Mouse (Mus musculus) midbrain, postnatal 0 days (tissue): Measurements from ENCODE around the gene Vmn2r13. TPM values are rescaled to one million over a fixed set of nuclear protein-coding genes. Genes with fewer than 3 reads are reported as not detected.
"Not testable (repeated sequence)": the region's sequence is repeated elsewhere in the genome, so short reads cannot be mapped to it uniquely, and the experiment has no call there.

Source experiments
- ATAC-seq: fragments of 200-750 bp; cut with Nextera tagmentation; 2 replicates; pipeline ENCODE4 v1.8.0; 2017; ENCODE audit warnings: moderate number of reproducible peaks, mild to moderate bottlenecking, moderate TSS enrichment, moderate library complexity; ENCODE audit not compliant: low FRiP score
- DNase-seq: peaks from one replicate; pipeline ENCODE4 v3.0.0-alpha.2; 2015; ENCODE audit warnings: low spot score
- H3K27ac ChIP-seq: fragments of 300-500 bp; sonication (generic); 2 replicates; pipeline ENCODE4 v1.5.1; 2014; ENCODE audit warnings: low read depth, mild to moderate bottlenecking, low read length, mixed read lengths
- H3K27me3 ChIP-seq: fragments of 300-500 bp; sonication (generic); 2 replicates; pipeline ENCODE4 v1.6.1; 2014; ENCODE audit warnings: low read length, control low read depth, mixed read lengths; ENCODE audit not compliant: insufficient read depth
- H3K36me3 ChIP-seq: fragments of 300-500 bp; sonication (generic); 2 replicates; pipeline ENCODE4 v1.6.1; 2014; ENCODE audit warnings: low read length, control low read depth, mixed read lengths; ENCODE audit not compliant: insufficient read depth
- H3K4me1 ChIP-seq: fragments of 300-500 bp; sonication (generic); 2 replicates; pipeline ENCODE4 v1.6.1; 2014; ENCODE audit warnings: mild to moderate bottlenecking, control low read depth, antibody characterized with exemption, low read length, mixed read lengths; ENCODE audit not compliant: insufficient read depth
- H3K4me2 ChIP-seq: fragments of 300-500 bp; sonication (generic); 2 replicates; pipeline ENCODE4 v1.6.1; 2014; ENCODE audit warnings: low read depth, mild to moderate bottlenecking, low read length, mixed read lengths; ENCODE audit not compliant: poor library complexity, severe bottlenecking
- H3K4me3 ChIP-seq: fragments of 300-500 bp; sonication (generic); 2 replicates; pipeline ENCODE4 v1.5.1; 2014; ENCODE audit warnings: low read depth, mild to moderate bottlenecking, low read length, moderate library complexity
- H3K9ac ChIP-seq: fragments of 300-500 bp; sonication (generic); replicated peaks from 2 replicates; pipeline ENCODE4 v1.6.1; 2014; ENCODE audit warnings: mild to moderate bottlenecking, low read length, moderate library complexity, mixed read lengths; ENCODE audit not compliant: poor library complexity, severe bottlenecking
- H3K9me3 ChIP-seq: fragments of 300-500 bp; sonication (generic); 2 replicates; pipeline ENCODE4 v1.6.1; 2016; ENCODE audit warnings: low read length, control low read depth
- CTCF ChIP-seq: IDR thresholded peaks from 2 replicates; pipeline ENCODE4 v1.5.1; 2016; ENCODE audit warnings: antibody characterized with exemption, mild to moderate bottlenecking
- WGBS: fragments of 180-500 bp; shearing (Covaris S2); extraction: QIAGEN DNeasy Blood & Tissue Kit; methylation state at CpG from one replicate; pipeline ENCODE4 v1.1.7; 2014; 5-methylcytosine and 5-hydroxymethylcytosine counted together
- polyA plus RNA-seq: library from polyadenylated mRNA; unstranded; fragments of >200 nt; fragmentation: Nextera tagmentation; extraction: Ambion mirVana; gene quantifications from 2 replicates; pipeline ENCODE4 v1.2.1, GENCODE M21; 2015
- total RNA-seq: library from RNA; depleted of rRNA; stranded (reverse); fragments of >200 nt; gene quantifications from 2 replicates; pipeline ENCODE4 v1.2.3, GENCODE M21; 2014; rRNA removed

The Vmn2r13 gene
- total RNA-seq (not detected in 2 replicates), polyA plus RNA-seq (not detected in 2 replicates)

DNA sequence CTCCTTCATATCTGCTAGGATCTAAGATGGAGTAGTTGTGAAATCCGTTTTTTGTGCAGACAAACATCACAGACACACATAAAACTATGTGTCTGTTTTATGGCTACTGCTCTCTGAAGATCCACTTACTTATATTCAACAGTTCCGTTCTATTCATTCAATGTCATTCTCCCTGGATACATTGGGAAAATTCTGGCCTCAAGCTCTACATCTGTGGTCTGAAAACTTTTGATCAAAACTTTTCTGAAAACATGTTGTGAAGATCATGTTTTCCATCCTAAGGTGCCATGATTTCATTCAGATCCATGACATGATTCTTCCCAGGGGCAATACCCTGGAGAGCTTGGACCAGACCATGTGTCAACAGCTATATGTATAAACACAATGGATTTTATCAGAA, at the start of gene Vmn2r13:
TSS of gene Vmn2r13 (minus strand) at position 101 of the 400 bp plus-strand sequence.
- H3K4me3 ChIP-seq, H3K36me3 ChIP-seq, H3K4me2 ChIP-seq, ATAC-seq, H3K27me3 ChIP-seq, H3K27ac ChIP-seq, H3K9me3 ChIP-seq, H3K4me1 ChIP-seq, DNase-seq, H3K9ac ChIP-seq: not testable (repeated sequence)
- WGBS = 54% methylated on average over 2 of the region's 2 CpGs

DNA sequence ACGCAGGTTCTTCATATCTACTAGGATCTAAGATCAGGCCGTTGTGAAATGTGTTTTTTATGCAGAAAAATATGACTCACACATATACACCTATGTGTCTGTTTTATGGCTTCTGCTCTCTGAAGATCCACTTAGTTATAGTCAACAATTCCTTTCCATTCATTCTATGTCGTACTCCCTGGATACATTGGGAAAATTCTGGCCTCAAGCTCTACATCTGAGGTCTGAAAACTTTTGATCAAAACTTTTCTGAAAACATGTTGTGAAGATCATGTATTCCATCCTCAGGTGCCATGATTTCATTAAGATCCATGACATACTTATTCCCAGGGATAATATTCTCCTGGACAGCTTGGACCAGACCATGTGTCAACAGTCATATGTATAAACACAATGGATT, 32.6 kb upstream of the Vmn2r13 start, which contains the start of gene Vmn2r14:
TSS of gene Vmn2r14 (minus strand) at position 101 of the 400 bp plus-strand sequence.
- no peak within 1 kb of the TSS for H3K4me2 ChIP-seq
- H3K4me1 ChIP-seq = no peaks in the 10 kb centered on the region
- peaks cover 8% of the 10 kb centered on the region; the same call in 1 of the 2 replicates for H3K9me3 ChIP-seq
- no peak within 1 kb of the TSS for H3K27ac ChIP-seq
- no peaks in the 10 kb centered on the region for H3K27me3 ChIP-seq
- DNase-seq (no peak), ATAC-seq (no peak)
- H3K4me3 ChIP-seq = no peak within 1 kb of the TSS
- no peaks in the 10 kb centered on the region for H3K36me3 ChIP-seq
- 57% methylated on average over 3 of the region's 3 CpGs for WGBS
- no peak within 1 kb of the TSS for H3K9ac ChIP-seq
- TF ChIP-seq CTCF = no peak

DNA sequence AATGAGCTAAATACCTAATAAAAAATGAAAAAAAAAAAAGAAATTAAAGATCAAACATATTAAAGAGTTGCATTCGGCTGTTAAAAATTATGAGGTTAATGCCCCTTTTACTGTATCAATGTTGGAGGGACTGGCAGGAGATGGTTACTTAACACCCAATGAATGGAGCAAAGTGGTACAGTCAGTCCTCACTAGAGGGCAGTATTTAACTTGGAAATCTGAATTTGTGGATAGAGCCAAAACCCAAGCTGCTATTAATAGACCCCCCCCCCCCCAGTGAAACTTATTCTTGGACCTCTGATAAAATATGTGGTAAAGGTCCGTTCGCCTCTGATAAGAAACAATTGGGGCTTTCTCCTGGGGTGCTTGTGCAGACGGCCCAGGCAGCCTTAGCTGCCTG, 25.1 kb downstream of the Vmn2r13 start:
- not testable (repeated sequence) for H3K4me1 ChIP-seq, H3K4me3 ChIP-seq, DNase-seq, H3K4me2 ChIP-seq, H3K36me3 ChIP-seq, H3K9me3 ChIP-seq, ATAC-seq, H3K27me3 ChIP-seq, H3K9ac ChIP-seq, H3K27ac ChIP-seq
- WGBS = 85% methylated on average over 4 of the region's 4 CpGs

DNA sequence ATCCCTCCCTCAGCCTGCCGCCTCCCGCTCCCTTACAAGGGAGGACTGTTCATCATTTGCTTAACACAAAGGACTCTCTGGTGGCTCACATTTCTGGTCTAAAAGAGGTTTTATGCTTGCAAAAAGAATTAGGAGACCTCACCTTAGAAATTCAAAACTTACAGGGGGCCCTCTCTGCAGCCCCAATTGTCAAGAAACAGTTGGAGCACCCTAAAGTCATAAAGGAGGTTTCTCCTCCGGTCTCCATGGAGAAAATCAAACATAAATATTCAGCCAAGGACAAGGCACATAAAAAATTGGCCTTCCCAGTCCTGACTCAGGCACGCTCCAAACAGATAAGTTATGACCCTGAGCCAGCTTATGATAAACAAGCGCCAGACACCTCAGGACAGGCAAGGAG, 31.9 kb downstream of the Vmn2r13 start:
- DNase-seq (no peak), ATAC-seq (no peak)
- no peak overlapping the region for H3K27ac ChIP-seq
- H3K9me3 ChIP-seq = peaks cover 5% of the 10 kb centered on the region; the same call in 1 of the 2 replicates
- 88% methylated on average over 5 of the region's 5 CpGs for WGBS
- no peaks in the 10 kb centered on the region for H3K4me1 ChIP-seq
- no peak overlapping the region for H3K4me3 ChIP-seq
- no peak overlapping the region for H3K9ac ChIP-seq
- H3K27me3 ChIP-seq = no peaks in the 10 kb centered on the region
- no peaks in the 10 kb centered on the region for H3K36me3 ChIP-seq
- no peak for TF ChIP-seq CTCF
- no peak overlapping the region for H3K4me2 ChIP-seq

DNA sequence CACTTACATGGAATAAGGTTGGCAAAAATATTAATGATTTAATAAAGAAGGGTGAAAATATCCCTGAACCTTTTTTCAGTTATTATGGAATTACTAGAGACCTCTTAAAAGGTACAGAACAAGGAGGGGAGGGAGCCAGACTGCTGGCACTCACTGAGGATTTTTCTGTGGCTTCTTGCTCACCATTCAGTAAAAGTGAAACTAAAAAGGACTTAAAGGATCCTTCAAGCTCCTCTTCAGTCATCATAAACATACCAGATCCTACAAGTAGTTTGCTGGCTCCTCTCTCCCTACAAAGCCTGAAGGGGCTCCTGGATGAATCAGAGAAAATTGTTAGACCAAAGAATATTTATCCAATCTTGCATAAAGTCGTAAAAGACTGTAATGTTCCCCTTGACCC, 32.4 kb downstream of the Vmn2r13 start:
- not testable (repeated sequence) for H3K9me3 ChIP-seq, H3K4me2 ChIP-seq, H3K27ac ChIP-seq, DNase-seq, ATAC-seq, H3K4me3 ChIP-seq, H3K4me1 ChIP-seq, H3K9ac ChIP-seq, H3K27me3 ChIP-seq, H3K36me3 ChIP-seq
- WGBS = 59% methylated on average over 1 of the region's 1 CpGs

DNA sequence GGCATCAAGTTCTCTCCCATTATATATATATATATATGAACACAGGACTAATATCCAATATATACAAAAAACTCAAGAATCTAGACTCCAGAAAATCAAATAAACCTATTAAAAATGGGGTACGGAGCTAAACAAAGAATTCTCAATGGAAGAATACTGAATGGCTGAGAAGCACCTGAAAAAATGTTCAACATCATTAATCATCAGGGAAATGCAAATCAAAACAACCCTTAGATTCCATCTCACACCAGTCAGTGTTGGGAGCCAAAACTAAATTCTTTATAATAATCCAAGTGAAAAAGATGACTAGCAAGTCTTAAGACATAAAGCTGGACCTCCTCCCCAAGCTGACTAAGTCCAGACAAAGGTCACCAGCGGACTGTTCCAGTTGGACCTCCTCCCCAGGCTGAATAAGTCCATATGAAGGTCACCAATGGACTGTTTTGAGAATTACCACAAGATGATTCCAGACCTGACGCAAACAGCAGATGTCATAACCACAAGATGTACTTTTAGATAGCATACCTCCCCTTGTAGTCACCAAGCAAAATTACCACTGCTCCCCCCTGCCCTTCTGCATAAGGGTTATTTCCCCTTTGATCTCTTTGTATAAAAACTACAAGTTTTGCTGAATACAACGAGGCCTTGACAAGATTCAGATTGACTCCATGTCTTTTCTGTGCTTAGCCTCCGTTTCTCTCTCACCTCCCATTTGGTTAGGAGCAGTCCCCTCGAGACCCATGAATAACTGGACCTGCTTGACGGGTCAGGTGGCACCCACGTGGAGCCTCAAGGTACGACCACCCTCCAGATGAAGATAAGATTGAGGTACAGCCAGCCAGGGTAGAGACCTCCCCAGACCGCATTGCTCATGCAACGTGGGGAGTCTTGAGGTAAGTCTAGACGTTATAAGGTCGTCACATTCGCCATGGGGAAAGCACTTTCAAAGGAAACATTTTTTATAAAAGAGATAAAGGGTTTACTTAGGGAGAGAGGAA, 33.2 kb downstream of the Vmn2r13 start:
- H3K9ac ChIP-seq, DNase-seq, ATAC-seq, H3K4me2 ChIP-seq, H3K4me1 ChIP-seq, H3K4me3 ChIP-seq, H3K27ac ChIP-seq, H3K36me3 ChIP-seq, H3K27me3 ChIP-seq, H3K9me3 ChIP-seq: not testable (repeated sequence)
- 75% methylated on average over 14 of the region's 14 CpGs for WGBS
